Mouse (Mus musculus): ENCODE measurements at regions not wholly inside any gene's neighbourhood (a gene's known extent, or its start where the extent isn't known, plus 50 kb on each side); places are given as distances from the start of the nearest gene placed in this dataset.
A peak's percentile ranks its signal among the peaks of the same experiment; 100 is the strongest.

DNA sequence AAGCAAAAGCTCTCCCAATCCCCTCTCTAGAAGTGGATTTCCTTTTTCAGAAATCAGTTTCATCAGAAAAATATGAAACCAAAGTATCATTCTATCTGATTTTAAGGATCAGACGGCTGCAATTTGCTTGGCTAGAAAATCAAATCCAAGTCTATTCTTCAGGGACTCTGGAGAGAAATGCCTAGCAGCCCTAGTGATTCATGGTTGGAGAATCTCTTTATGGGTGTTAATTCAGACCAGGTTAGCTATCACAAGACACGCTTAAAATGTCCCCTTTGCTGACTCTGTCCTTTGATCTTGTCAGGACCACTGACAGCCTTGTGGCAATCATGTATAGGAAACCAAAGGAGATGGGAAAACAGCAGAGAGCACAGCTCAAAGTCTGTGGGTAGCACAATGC is 475.7 kb upstream of the Zfp462 start:
- H3K4me1 ChIP-seq = no peaks in the 10 kb centered on the region; the same call in 1 of the 2 replicates
- no peak overlapping the region for H3K27ac ChIP-seq
- H3K27me3 ChIP-seq = no peaks in the 10 kb centered on the region
- no peaks in the 10 kb centered on the region for H3K9me3 ChIP-seq
- no peak overlapping the region for H3K9ac ChIP-seq
- H3K36me3 ChIP-seq (replicated peaks) = no peaks in the 10 kb centered on the region
- no peak overlapping the region for H3K4me3 ChIP-seq (replicated peaks)
- H3K4me2 ChIP-seq = no peak overlapping the region
- no peak for ATAC-seq (ENCODE audit: low FRiP score)
- WGBS = 75% methylated on average over 2 of the region's 2 CpGs

DNA sequence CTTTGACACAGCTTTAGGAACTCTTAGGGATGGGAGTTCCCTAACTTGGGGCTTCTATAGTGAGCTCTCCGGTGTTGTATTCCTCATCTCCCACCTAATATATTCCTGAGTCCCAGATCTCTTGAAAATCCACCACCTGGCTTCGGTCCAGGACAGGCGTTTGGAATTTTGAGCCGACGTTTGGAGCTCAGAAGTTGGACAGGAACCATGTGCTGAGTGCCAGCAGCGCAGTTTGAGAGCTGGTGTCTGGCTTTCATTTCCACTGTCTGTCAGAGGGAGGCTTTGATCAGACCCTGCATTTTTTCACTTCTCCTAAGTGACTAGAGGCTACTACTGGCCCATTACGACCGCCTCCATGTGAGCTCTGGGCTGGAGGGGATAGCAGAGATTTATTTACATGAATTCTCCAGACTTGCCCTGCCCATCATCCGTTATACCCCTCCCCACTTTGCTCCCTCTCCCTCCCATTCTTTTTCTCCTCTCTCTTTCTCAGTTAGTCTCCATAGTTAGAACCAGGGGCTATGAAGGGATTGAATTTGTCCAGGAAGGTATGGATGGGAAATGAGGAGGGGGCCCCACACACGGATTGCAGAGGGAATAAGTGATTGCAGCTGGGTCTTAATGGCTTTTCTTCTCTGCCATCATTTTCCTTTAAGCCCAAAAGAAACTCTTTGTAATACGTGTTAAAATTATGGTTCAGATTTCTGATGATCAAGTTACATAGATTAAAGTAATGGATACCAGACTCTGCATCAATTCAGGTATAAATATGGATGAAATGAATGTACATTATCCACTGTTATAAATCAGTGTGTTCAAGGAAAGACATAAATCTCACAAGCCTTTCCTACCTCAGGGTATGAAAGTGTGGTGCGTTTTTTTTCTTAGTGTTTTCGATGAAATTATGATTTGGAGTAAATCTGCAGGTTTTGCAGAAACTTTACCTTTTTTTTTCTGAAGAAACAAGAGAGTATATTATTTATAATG is 474.5 kb upstream of the Zfp462 start:
- no peaks in the 10 kb centered on the region for H3K36me3 ChIP-seq (replicated peaks)
- H3K4me3 ChIP-seq (replicated peaks) = no peak overlapping the region
- WGBS = 69% methylated on average over 13 of the region's 13 CpGs
- no peaks in the 10 kb centered on the region; the same call in 1 of the 2 replicates for H3K4me1 ChIP-seq
- no peak overlapping the region for H3K27ac ChIP-seq
- H3K4me2 ChIP-seq = no peak overlapping the region
- peak; percentile 61; the same call in 1 of the 2 replicates for ATAC-seq (ENCODE audit: low FRiP score)
- H3K9ac ChIP-seq = no peak overlapping the region
- H3K9me3 ChIP-seq = no peaks in the 10 kb centered on the region
- no peaks in the 10 kb centered on the region for H3K27me3 ChIP-seq

DNA sequence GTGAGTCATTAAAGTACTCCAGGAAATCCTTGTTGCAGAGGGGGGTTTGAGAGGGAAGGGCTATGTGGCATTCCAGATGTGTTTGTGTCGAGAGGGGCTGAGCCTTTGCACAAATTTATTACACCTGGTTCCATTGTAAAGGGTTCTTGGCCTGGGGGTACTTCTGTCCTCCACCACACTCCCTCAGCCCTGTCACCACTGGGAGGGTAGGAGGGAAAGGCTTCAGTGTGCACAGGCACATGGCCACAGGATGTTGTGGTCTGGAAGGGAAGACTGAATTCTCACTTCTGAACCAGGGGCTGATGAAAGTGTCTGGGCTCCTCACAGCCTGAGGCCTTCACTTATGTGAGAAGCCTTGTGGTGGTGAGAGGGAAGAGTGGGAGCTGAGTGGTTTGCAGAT is 473.8 kb upstream of the Zfp462 start:
- 84% methylated on average over 1 of the region's 1 CpGs for WGBS
- Histone ChIP-seq H3K36me3 (replicated peaks) (no peaks in the 10 kb centered on the region), H3K4me2 (no peak overlapping the region), H3K27me3 (no peaks in the 10 kb centered on the region), H3K27ac (no peak overlapping the region), H3K4me3 (replicated peaks) (no peak overlapping the region), H3K9me3 (no peaks in the 10 kb centered on the region), H3K9ac (no peak overlapping the region), H3K4me1 (no peaks in the 10 kb centered on the region; the same call in 1 of the 2 replicates)
- ATAC-seq (ENCODE audit: low FRiP score) = no peak

DNA sequence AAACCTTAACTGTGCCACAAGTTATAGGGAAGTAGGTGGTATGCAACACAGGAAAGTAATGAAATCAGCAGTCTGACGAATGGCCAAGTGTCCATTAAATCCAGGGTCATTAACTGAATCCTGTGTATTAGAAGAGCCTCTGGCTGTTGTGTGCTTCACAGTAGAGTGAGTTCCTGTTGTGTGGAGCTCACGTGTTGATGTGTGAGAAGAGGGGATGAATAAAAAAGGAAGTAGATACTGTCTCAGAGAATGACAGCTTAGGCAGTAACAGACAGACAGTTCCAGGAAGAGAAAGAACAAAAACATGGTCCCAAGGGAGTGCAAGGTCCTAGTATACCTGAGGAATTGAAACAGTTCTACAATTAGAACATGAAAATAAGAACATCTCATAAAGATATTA is 463.1 kb upstream of the Zfp462 start:
- 81% methylated on average over 2 of the region's 2 CpGs for WGBS
- Histone ChIP-seq H3K4me1 (no peaks in the 10 kb centered on the region), H3K9ac (no peak overlapping the region), H3K27me3 (no peaks in the 10 kb centered on the region), H3K27ac (no peak overlapping the region), H3K4me2 (no peak overlapping the region), H3K36me3 (replicated peaks) (no peaks in the 10 kb centered on the region), H3K4me3 (replicated peaks) (no peak overlapping the region), H3K9me3 (no peaks in the 10 kb centered on the region)
- ATAC-seq (ENCODE audit: low FRiP score) = no peak

DNA sequence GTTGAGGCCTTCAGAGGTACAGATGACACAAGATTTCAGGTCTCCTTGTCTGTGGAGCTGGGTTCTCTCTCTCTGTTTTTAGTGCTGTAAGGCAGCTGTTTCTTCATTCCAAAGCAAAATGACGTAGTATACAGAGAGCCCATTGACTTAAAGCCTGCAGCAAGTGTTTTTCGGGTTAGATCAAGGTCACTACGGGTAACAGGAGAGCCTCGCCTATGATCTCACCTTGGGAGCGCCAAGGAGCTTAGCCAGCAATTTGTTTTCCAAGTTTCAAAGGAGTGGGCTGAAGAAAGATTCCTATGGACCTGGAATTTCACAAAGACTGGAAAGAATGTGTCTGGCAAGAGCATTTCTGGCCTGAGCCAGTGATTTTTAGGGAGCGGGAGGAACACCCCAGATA is 451.8 kb upstream of the Zfp462 start:
- 79% methylated on average over 6 of the region's 6 CpGs for WGBS
- ATAC-seq (ENCODE audit: low FRiP score) = no peak

DNA sequence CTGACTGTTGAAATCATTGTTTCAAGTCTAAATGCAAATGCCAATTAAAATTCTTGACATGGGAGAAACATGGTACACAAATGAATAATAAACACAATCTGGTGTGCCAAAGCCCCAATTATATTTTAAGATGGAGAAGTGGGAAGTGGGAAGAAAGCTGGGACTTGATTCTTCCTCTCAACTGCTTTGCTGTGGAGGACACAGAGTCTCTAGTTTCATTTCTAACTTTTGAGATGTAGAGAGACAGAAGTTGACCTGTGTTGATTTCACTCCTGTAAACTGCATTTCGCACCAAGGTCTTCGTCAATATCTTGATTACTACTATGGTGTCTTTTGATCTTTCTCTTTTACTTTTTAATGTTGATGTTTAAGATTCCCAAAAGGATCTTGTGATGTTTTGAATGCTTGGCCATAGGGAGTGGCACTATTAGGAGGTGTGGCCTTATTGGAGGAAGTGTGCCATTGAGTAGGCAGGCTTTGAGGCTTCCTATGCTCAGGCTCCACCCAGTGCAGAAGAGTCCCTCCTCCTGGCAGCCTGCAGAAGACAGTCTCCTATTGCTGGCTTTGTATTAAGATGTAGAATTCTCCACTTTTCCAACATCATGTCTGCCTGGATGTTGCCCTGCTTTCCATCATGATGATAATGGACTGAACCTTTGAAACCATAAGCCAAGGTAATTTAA is 447.4 kb upstream of the Zfp462 start:
- Histone ChIP-seq H3K27ac (no peak overlapping the region), H3K9me3 (no peaks in the 10 kb centered on the region), H3K4me2 (no peak overlapping the region), H3K4me1 (no peaks in the 10 kb centered on the region), H3K27me3 (no peaks in the 10 kb centered on the region), H3K4me3 (replicated peaks) (no peak overlapping the region), H3K9ac (no peak overlapping the region), H3K36me3 (replicated peaks) (no peaks in the 10 kb centered on the region)
- ATAC-seq (ENCODE audit: low FRiP score) = no peak
- WGBS = 98% methylated on average over 2 of the region's 2 CpGs

More for the DNA sequence above, 451.8 kb upstream of the Zfp462 start:
- no peak overlapping the region for H3K4me2 ChIP-seq
- no peaks in the 10 kb centered on the region for H3K9me3 ChIP-seq
- H3K27me3 ChIP-seq = no peaks in the 10 kb centered on the region
- H3K4me3 ChIP-seq (replicated peaks) = no peak overlapping the region
- no peak overlapping the region for H3K27ac ChIP-seq
- H3K9ac ChIP-seq = no peak overlapping the region
- H3K4me1 ChIP-seq = no peaks in the 10 kb centered on the region
- no peaks in the 10 kb centered on the region for H3K36me3 ChIP-seq (replicated peaks)

DNA sequence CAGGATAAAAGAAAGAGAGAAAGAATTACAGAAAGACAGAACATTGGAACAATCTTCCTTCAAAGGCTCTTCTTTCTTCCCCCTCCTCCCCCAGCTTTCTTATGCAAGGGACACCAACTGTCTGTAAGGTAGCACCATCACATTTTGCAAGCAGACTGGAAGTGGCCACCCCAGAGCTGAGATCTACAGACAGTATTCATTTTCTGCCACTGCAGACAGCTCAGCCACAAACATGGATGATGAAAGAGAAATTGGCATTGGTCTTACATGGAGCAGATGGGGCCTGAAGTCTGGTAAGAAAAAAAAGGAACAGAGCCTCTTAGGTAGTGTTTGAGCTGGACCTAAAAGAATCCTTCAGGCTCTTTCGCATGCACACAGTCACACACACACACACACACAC is 428.9 kb upstream of the Zfp462 start:
- H3K27me3 ChIP-seq = no peaks in the 10 kb centered on the region
- H3K9ac ChIP-seq = no peak overlapping the region
- no peak overlapping the region for H3K27ac ChIP-seq
- no peaks in the 10 kb centered on the region for H3K4me1 ChIP-seq
- no peaks in the 10 kb centered on the region for H3K9me3 ChIP-seq
- no peak for ATAC-seq (ENCODE audit: low FRiP score)
- WGBS = no CpG with 5 or more reads among the region's 1 CpGs
- no peaks in the 10 kb centered on the region for H3K36me3 ChIP-seq (replicated peaks)
- H3K4me3 ChIP-seq (replicated peaks) = no peak overlapping the region
- no peak overlapping the region for H3K4me2 ChIP-seq

DNA sequence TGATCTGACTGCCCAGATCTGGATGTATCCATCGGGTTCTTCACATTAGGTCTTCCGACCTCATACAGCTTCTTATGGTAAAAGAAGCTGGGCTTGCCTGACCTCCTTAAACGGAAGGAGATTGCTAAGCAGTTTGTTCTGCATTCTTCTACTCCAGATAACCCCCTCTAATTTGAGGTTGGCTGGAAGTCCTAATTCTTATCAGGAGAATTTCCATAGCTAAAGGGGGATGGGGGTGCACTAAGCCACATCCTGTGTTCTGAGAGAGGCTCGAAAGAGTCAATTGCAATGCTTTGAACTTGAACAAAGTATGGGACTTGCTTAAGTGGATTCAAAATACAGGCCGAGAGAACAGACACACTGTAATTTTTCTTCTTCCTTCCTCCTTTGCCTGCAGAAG is 421.6 kb upstream of the Zfp462 start:
- Histone ChIP-seq H3K4me1 (no peaks in the 10 kb centered on the region), H3K36me3 (replicated peaks) (no peaks in the 10 kb centered on the region), H3K27ac (no peak overlapping the region), H3K9ac (no peak overlapping the region), H3K4me2 (no peak overlapping the region), H3K9me3 (no peaks in the 10 kb centered on the region), H3K4me3 (replicated peaks) (no peak overlapping the region), H3K27me3 (no peaks in the 10 kb centered on the region)
- ATAC-seq (ENCODE audit: low FRiP score) = no peak
- 88% methylated on average over 5 of the region's 5 CpGs for WGBS

DNA sequence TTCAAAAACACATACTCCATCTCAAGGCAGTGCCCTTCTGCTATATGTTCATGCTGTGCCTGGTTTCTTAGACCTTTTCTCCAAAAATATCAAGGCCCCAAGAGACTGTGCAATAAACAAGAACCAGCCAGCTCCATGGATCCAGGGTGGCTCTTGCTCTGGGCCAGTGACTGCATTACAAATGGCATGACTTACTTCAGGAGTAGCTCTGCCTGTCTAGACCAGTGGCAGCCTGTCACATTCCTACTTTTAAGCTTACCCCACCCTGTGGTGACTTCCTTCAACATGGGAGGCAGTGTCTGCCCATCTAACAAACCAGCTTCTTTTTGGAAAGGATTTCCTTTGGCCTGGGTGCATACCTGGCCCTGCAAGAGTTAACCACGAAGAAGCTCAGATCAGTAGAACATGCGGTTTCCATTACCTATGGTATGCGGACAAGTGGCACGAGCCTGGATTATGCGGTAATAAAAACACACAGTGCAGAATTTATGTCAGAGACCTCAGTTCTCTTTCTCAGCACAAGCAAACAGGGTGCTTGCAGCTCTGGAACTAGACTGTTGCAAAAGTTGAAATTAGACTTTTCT is 418.8 kb upstream of the Zfp462 start:
- H3K9ac ChIP-seq = no peak overlapping the region

DNA sequence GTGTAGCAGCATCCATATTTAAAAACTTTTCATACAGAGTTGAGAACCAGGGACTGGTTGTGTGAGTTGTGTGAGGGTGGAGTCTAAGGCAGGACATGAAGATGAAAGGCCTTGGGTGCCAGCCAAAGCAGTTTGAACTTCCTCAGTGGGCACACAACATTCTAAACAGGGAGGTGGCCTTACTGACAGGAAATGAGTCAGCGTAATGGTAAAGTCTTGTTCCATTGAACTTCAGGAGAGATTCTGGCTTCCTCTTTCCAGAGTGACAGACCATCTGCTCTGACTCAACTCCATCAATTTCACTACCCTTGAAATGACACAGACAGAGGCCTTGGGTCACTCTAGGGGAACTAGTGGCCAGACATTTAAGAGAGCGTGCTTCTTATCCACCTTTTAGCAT is 417.2 kb upstream of the Zfp462 start:
- 95% methylated on average over 2 of the region's 2 CpGs for WGBS
- Histone ChIP-seq H3K4me1 (no peaks in the 10 kb centered on the region), H3K27me3 (no peaks in the 10 kb centered on the region), H3K4me2 (no peak overlapping the region), H3K9me3 (no peaks in the 10 kb centered on the region), H3K4me3 (replicated peaks) (no peak overlapping the region), H3K27ac (no peak overlapping the region), H3K36me3 (replicated peaks) (no peaks in the 10 kb centered on the region), H3K9ac (no peak overlapping the region)
- no peak for ATAC-seq (ENCODE audit: low FRiP score)

More for the DNA sequence above, 418.8 kb upstream of the Zfp462 start:
- no peak overlapping the region for H3K4me3 ChIP-seq (replicated peaks)
- no peaks in the 10 kb centered on the region for H3K27me3 ChIP-seq
- 78% methylated on average over 5 of the region's 5 CpGs for WGBS
- H3K9me3 ChIP-seq = no peaks in the 10 kb centered on the region
- no peaks in the 10 kb centered on the region for H3K36me3 ChIP-seq (replicated peaks)
- no peak overlapping the region for H3K4me2 ChIP-seq
- no peak for ATAC-seq (ENCODE audit: low FRiP score)
- no peak overlapping the region for H3K27ac ChIP-seq
- H3K4me1 ChIP-seq = no peaks in the 10 kb centered on the region

DNA sequence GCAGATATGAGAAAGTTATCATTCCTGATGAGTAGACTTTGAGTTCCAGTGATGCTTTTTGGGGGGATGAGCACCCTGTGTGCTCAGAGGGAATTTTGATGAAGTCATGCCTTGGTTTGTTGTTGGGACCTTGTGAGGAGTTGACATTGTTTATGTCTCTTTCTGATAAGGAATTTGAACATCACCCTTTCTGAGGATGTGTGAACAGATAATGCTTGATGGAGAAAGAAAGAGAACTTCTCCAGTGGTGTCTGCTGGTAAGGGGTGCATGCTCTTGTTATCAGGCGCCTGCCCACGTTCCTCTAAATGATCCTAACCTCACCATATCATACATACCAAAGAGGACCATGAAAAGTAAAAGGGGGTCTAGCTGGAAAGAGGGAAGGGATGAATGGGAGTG is 413.1 kb upstream of the Zfp462 start:
- ATAC-seq (ENCODE audit: low FRiP score) = no peak
- Histone ChIP-seq H3K4me1 (peaks cover 21% of the 10 kb centered on the region), H3K27me3 (no peaks in the 10 kb centered on the region), H3K36me3 (replicated peaks) (no peaks in the 10 kb centered on the region), H3K27ac (no peak overlapping the region), H3K4me3 (replicated peaks) (no peak overlapping the region), H3K4me2 (no peak overlapping the region), H3K9ac (no peak overlapping the region), H3K9me3 (no peaks in the 10 kb centered on the region)
- WGBS = 89% methylated on average over 2 of the region's 2 CpGs

DNA sequence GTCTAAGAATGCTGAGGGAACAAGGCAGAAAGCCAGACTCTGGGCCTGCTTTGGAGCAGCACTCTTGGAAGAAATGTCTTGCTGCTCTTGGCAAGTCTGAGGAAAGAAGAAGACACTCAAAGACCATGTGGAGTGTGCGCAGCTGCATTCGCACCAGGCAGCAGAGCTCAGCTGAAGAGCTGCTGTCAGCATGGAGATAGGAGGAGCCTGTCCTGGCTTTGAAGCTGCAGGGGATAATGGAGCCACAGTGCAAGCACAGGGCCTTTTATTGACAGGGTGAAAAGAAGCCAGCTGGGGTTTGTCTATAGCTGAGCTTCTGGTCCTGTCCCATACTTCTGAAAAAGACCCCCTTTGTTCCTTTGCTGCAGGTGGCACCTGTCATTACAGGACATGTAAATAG is 411.0 kb upstream of the Zfp462 start:
- H3K27me3 ChIP-seq = no peaks in the 10 kb centered on the region
- 11% methylated on average over 2 of the region's 2 CpGs for WGBS
- H3K27ac ChIP-seq = peak overlapping the region; percentile 77
- H3K9me3 ChIP-seq = no peaks in the 10 kb centered on the region
- peaks cover 21% of the 10 kb centered on the region for H3K4me1 ChIP-seq
- no peaks in the 10 kb centered on the region for H3K36me3 ChIP-seq (replicated peaks)
- peak; percentile 93 for ATAC-seq (ENCODE audit: low FRiP score)
- no peak overlapping the region for H3K4me2 ChIP-seq
- no peak overlapping the region for H3K4me3 ChIP-seq (replicated peaks)
- H3K9ac ChIP-seq = no peak overlapping the region

All from forebrain, embryonic 12.5 days (tissue).